Mouse (Mus musculus) right cerebral cortex, postnatal 10 days (tissue): ENCODE measurements at regions not wholly inside any gene's neighbourhood (a gene's known extent, or its start where the extent isn't known, plus 50 kb on each side); places are given as distances from the start of the nearest gene placed in this dataset.
A peak's percentile ranks its signal among the peaks of the same experiment; 100 is the strongest.
"Not testable (repeated sequence)": the region's sequence is repeated elsewhere in the genome, so short reads cannot be mapped to it uniquely, and the experiment has no call there.

Experiments
- DNase-seq, 2 experiments: peaks; one replicate each; pipeline ENCODE4 v3.0.0; 2021; ENCODE audit warnings: low spot score in 2 of 2

- DNase-seq: peak; percentile 49 to 59
These were observed 79.9 kb upstream of the Tars start for GRCm38 (mm10) chr15:11479166-11479944.

DNA sequence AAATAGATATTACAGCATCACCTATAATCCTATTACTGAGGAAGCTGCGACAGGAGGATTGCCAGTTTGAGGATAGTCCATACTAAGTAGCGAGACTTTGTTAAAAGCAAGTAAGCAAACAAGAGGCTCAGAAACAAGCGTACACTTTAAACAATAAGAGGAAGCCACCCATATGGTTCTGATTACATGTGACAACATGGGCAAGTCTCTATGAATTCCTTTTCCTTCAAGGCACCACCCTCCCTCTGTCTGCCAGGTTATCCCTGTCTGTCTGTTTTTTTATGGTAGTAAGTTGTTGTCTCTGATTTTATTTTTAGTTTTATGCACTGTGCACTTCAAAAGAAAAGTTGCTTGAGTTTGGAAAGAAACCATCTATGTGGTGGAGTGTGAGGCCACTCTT lies 76.8 kb upstream of the Tars start:
- DNase-seq: no peak

DNA sequence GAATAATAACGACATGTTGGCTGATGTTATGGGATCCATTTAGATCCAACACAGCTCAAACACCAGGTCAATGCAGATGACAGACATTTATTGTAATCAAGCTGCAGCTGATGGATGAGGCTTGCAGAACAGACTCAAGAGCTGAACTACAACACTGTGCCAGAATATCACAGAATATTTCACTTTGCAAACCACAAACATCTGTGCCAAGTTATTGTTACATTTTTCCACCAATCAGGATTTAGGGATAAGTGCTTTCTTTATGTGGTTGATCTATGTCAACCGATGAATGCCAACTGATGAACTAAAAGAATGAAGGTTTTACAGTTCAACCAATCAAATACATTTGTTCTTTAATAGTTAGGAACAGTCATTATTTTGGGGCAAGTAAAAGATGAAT lies 63.9 kb upstream of the Tars start:
- no peak for DNase-seq

GRCm38 (mm10) chr15:11461575-11461974 lies 62.1 kb upstream of the Tars start:
- not testable (repeated sequence) for DNase-seq

- no peak for DNase-seq
These were observed 59.8 kb upstream of the Tars start for GRCm38 (mm10) chr15:11459306-11459705.

DNA sequence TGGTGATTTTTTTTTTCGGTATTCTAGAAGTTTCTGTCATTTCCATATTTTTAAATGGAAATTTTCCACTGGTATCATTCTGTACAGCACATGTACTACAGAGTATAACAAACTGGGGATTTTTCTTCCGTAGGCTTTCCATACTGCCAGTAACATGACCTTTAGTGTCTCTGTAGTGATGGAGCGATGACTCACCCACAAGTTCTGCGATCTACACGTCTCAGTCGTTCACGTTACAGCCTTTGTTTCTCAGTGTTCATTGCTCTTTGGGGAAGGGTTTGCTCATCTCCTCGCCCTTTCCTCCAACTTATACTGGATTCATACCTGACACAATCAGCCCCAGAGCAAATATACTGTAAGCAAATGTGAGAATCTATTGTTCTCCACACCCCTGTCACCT lies 57.8 kb upstream of the Tars start:
- DNase-seq: no peak

DNA sequence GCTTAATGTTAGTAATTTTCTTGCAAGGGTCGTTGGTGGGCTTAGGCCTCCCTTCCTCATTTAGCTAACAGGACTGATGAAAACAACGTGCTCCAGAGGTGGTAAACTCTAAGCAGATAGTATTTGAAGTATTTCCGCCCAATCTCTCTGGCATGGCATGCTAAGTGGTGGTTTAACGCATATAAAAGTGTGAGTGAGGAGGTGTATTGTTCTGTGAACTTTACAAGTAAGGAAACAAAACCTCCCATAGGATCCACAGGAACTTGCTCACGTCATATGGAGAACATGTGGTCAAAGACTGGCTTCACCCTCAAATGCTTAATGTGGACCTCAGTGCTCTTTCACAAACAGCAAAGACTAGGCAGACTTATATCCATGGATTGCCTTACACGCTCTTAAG lies 56.5 kb upstream of the Tars start:
- DNase-seq: no peak

- DNase-seq: no peak
These were observed 55.9 kb upstream of the Tars start for GRCm38 (mm10) chr15:11455366-11455785.

- no peak for DNase-seq
These were observed 54.5 kb upstream of the Tars start for GRCm38 (mm10) chr15:11453997-11454396.

DNA sequence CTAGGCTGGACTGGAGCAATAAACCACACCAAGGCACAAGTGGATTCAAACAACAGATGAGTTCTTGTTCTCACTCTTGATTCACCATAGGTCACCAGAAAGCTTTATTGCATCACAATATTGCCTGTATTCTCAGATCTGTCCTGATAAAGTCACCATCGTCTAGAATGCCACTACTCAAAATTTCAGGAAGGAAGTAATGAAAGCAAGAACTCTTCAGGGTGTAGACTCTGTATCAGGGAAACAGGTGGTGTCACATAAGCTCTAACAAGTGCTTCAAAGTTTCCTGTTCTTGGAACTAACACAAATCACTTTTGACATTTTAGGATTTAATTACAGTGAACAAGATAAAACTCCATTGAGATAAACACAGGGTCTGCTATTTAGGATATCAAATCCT lies 52.2 kb upstream of the Tars start:
- no peak for DNase-seq
